Mouse (Mus musculus) heart, embryonic 16.5 days (tissue): Measurements from ENCODE around the gene Cxxc4. TPM values are rescaled to one million over a fixed set of nuclear protein-coding genes. Genes with fewer than 3 reads are reported as not detected.

Experiments used
- ATAC-seq: fragments of 200-750 bp; cut with Nextera tagmentation; replicated peaks from 2 replicates; pipeline ENCODE4 v1.8.0; 2017; ENCODE audit warnings: moderate number of reproducible peaks; ENCODE audit not compliant: insufficient read depth, low FRiP score; ENCODE audit errors: extremely low read depth
- H3K27ac ChIP-seq: fragments of 300-500 bp; sonication (generic); 2 replicates; pipeline ENCODE4 v1.5.1; 2014; ENCODE audit warnings: mild to moderate bottlenecking, low read length, control low read depth, moderate library complexity
- H3K27me3 ChIP-seq: fragments of 300-500 bp; sonication (generic); 2 replicates; pipeline ENCODE4 v1.6.1; 2014; ENCODE audit warnings: low read length, mixed read lengths; ENCODE audit not compliant: control insufficient read depth, insufficient read depth
- H3K36me3 ChIP-seq: fragments of 300-500 bp; sonication (generic); 2 replicates; pipeline ENCODE4 v1.6.1; 2014; ENCODE audit not compliant: control insufficient read depth, insufficient read depth
- H3K4me1 ChIP-seq: fragments of 300-500 bp; sonication (generic); 2 replicates; pipeline ENCODE4 v1.6.1; 2014; ENCODE audit warnings: low read length, mixed read lengths; ENCODE audit not compliant: control insufficient read depth, insufficient read depth
- H3K4me2 ChIP-seq: fragments of 300-500 bp; sonication (generic); 2 replicates; pipeline ENCODE4 v1.6.1; 2014; ENCODE audit warnings: low read depth, mild to moderate bottlenecking, control low read depth, low read length
- H3K4me3 ChIP-seq: fragments of 300-500 bp; sonication (generic); 2 replicates; pipeline ENCODE4 v1.5.1; 2014; ENCODE audit warnings: mild to moderate bottlenecking, control low read depth, low read length
- H3K9ac ChIP-seq: fragments of 300-500 bp; sonication (generic); 2 replicates; pipeline ENCODE4 v1.6.1; 2014; ENCODE audit warnings: low read length, control low read depth
- H3K9me3 ChIP-seq: fragments of 300-500 bp; sonication (generic); replicated peaks from 2 replicates; pipeline ENCODE4 v1.6.1; 2016; ENCODE audit warnings: low read length; ENCODE audit not compliant: control insufficient read depth
- WGBS: fragments of 180-500 bp; shearing (Covaris S2); extraction: QIAGEN DNeasy Blood & Tissue Kit; methylation state at CpG from one replicate; pipeline ENCODE4 v1.1.7; 2014; 5-methylcytosine and 5-hydroxymethylcytosine counted together
- microRNA counts: library from miRNA; unstranded; fragments of <30 nt; microRNA quantifications from one replicate; lab custom pipeline; 2016
- microRNA-seq: library from miRNA; unstranded; fragments of <30 nt; microRNA quantifications from one replicate; pipeline ENCODE4, GENCODE M21; 2017
- polyA plus RNA-seq: library from polyadenylated mRNA; unstranded; fragments of >200 nt; fragmentation: Nextera tagmentation; extraction: Ambion mirVana; gene quantifications from 2 replicates; pipeline ENCODE4 v1.2.1, GENCODE M21; 2015

Gene Cxxc4
- polyA plus RNA-seq, 1 experiment from 2014 or later, result 2.9 TPM

GRCm38 (mm10) chr3:134302681-134303491, 66.6 kb downstream of the Cxxc4 start:
- H3K9ac ChIP-seq, result peak overlapping the region; percentile 62
- 22% methylated on average over 21 of the region's 21 CpGs for WGBS
- H3K27me3 ChIP-seq, result no peaks in the 10 kb centered on the region
- no peak overlapping the region for H3K27ac ChIP-seq
- no peak for ATAC-seq
- no peaks in the 10 kb centered on the region for H3K4me1 ChIP-seq
- H3K4me3 ChIP-seq, result peak overlapping the region; percentile 55
- no peaks in the 10 kb centered on the region for H3K36me3 ChIP-seq
- H3K9me3 ChIP-seq, result no peaks in the 10 kb centered on the region
- peak overlapping the region; percentile 69 for H3K4me2 ChIP-seq

- Histone ChIP-seq H3K4me2 (peak overlapping the region; percentile 69), H3K4me1 (no peaks in the 10 kb centered on the region), H3K4me3 (peak overlapping the region; percentile 55), H3K9ac (no peak overlapping the region), H3K27me3 (no peaks in the 10 kb centered on the region), H3K36me3 (no peaks in the 10 kb centered on the region), H3K9me3 (no peaks in the 10 kb centered on the region), H3K27ac (no peak overlapping the region)
- ATAC-seq, result no peak
- WGBS, result 30% methylated on average over 3 of the region's 3 CpGs
Measured at GRCm38 (mm10) chr3:134303492-134303808, 67.2 kb downstream of the Cxxc4 start.

- Histone ChIP-seq H3K27ac (no peak overlapping the region), H3K36me3 (no peaks in the 10 kb centered on the region), H3K4me3 (no peak overlapping the region), H3K27me3 (no peaks in the 10 kb centered on the region), H3K4me1 (no peaks in the 10 kb centered on the region), H3K9me3 (no peaks in the 10 kb centered on the region), H3K9ac (no peak overlapping the region), H3K4me2 (no peak overlapping the region)
- ATAC-seq, result no peak
- 48% methylated on average over 4 of the region's 4 CpGs for WGBS
Measured at GRCm38 (mm10) chr3:134306507-134306906, 70.2 kb downstream of the Cxxc4 start.

DNA sequence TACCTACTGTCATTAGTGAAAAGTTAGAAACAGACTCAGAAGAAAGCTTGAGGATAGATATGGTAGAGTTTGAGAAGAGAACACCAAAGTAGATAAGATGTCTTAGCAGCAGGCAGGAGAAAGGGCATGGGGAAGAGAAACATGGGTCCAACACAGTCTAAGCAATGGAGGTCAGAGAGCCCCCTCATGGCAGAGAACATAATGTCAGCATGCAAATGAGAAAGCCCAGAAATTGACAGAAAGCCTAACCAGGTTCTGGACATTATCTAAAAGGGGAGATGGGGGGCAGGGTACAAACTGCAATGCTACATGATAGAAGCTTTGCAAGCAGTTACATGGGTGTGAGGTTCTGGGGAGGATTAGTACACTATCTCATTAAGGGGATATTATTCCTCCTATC, 71.5 kb downstream of the Cxxc4 start:
- no peak for ATAC-seq
- no peak overlapping the region for H3K4me2 ChIP-seq
- no peak overlapping the region for H3K9ac ChIP-seq
- no peaks in the 10 kb centered on the region for H3K9me3 ChIP-seq
- H3K27me3 ChIP-seq, result no peaks in the 10 kb centered on the region
- H3K36me3 ChIP-seq, result no peaks in the 10 kb centered on the region
- H3K27ac ChIP-seq, result no peak overlapping the region
- no peaks in the 10 kb centered on the region for H3K4me1 ChIP-seq
- H3K4me3 ChIP-seq, result no peak overlapping the region

MicroRNAs within 50 kb of the gene (microRNA counts, 519-probe panel; counts per million panel counts)
- 2,159 counts per million, percentile 32 among the panel's probes with 10 or more counts for microRNA mmu-miR-1895 (lab: Ali Mortazavi, UCI)

Small RNA genes within 50 kb of the gene (microRNA-seq; reads per million reads assigned to microRNA genes)
- gene Mir1895, result not detected
